Mouse (Mus musculus) WW6 (cell line): Measurements from ENCODE around the gene Mrpl24.

Experiments
- DNase-seq: peaks from one replicate; pipeline ENCODE4 v3.0.0-alpha.2; 2013; ENCODE audit warnings: low read depth, low spot score

The Mrpl24 gene

DNA sequence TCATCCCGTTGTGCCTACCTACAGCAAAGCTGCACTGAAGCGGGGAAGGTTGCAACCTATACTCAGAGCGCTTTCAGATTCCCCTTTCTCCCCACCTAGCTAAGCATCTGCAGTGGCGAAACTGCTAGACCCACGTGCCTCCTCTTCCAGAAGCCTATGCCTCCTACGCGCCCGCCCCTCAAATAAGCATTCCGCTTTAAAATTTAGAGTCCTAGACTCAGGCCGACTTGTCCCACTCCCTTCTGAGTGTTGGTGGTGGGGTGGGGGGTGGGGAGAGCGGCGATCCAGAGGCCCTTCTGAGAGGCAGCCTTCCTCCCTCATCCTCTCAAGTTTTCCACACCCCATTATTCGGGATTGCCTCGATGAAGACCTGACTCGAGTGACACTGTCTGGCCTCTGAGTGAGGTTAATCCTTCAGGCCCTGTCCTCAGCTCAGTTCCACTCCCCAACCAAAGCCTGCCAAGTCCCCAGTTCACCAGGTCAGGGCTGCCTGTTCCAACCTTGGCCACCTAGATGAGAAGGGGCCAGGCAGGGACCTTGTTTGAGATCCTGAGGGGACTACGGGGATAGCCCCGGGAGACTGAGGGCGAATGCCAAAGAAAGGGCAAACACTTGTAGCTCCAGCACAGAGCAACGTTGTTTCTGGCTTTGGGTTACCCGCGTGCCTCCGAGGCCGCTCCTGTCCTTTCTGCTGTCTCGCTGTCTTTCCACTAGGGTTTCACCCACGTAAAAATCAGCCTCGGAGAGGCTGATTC lies 27.9 kb downstream of the Mrpl24 start:
- no peak for DNase-seq

DNA sequence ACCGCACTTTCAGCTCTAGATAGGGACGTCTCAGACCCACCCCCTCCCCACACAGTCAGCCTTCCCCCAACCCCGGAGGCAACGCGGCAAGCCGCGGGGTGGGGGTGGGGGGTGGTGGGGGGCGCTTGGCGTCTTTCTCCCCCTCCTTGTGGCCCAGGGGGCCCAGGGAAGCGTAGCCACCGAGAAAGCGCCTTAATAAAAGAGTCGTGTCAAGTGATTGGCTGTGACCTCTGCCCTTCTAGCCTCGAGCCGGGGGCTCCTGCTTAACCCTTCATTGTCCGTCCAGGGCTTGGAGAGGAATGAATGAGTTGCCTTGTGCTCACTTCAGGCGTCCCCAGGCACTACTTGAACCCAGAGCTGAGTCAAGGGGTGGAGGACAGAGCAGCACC lies 28.5 kb downstream of the Mrpl24 start:
- no peak for DNase-seq

DNA sequence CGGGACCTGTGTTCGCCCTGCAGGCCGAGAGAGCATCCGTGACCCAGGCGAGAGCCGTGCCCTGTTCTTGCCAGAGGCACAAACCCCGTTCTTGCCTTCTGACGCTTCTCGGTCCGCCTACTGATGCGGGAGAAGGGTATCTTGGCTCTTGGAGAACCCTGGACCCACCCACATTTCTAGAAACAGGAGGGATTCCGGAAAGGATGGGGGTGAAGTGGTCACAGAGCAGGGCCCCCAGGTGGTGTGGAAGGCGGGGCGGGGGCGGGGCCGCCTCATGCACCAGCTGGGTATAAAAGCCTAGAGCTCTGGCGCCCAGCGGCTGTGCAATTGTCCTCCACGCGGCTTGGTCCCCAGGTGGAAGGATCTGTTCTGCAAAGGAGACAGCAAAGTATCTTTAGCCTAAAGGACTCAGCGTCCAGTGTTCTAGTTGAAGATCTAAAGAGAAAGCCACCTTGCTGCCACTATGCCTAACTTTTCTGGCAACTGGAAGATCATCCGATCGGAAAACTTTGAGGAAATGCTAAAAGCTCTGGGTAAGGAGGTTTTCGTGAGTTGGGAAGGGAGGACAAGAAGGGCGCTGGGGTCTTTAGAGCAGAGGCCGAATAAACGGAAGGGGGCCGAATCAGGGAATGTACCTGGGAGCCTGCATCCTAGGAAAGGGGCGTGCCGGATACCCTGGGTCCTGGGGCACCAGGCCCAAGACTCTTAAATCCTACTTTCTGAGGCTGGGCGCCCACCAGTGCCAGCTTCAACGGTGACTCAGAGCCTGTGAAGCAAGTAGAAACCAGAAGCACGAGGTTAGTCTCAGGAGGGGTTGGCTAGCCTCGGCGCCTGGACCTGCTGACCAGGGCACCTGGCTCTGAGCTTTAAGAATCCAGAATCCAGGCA lies 29.3 kb downstream of the Mrpl24 start, which contains the start of gene Crabp2:
Gene Crabp2, plus strand, starts transcription at position 289 of the 888 bp plus-strand sequence.
- no peak for DNase-seq

DNA sequence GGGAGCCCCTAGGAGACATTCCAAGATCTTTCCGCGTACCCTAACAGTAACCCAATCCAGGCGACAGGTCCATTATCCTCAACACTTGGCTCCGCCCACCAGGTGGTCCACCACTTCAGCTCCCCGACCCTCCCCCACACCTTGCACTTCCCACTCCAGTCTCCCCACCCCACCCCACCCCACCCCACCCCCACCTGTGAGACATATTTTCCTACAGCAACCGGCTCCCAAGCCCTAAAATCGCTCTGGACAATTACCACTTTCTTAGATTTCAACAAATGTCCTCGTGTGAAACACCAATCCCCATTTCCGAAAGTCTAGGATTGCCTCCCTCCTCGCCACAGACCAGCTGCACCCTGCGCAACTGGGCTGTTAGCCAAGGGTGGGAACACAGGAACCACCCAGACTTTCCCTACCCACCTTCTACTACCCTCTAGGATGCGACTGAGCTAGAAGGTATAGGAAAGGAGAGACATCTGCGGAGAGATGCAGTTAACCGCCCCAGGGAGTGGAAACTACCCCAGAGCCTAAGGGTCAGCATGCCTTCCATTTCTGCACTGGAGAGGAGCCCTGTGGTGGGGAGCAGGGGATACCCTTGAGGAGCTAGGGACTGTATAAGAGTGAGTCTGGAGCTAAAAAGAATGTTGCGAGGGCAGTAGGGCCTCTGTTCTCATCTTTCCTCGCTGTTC lies 30.1 kb downstream of the Mrpl24 start:
- no peak for DNase-seq

DNA sequence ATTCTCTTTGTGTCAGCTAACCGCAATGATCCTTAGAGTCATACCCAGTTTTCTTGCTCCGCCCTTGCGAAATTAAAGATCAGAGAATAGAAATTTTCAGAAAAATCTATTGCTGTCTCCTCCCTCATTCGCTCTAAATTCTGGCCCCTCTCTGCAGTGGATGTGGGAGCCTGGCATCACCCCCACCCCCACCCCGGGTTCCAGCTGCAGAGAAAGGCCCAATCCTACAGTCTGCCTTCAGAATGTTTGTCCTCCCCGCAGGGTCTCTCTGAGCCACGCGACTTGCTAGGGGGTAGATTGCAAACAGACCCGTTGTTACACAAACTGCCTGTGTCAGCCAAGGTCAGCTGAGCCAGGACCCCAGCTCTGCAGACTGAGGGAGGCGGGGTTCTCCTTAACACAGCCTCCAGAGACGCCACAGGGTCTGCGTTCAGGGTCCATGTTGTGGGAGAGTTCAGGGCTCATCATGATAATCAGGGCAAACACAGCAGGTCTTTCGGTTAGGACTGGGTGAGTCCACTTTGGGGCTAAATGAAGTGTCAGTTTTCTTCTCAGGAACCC lies 30.7 kb downstream of the Mrpl24 start:
- DNase-seq, result no peak

DNA sequence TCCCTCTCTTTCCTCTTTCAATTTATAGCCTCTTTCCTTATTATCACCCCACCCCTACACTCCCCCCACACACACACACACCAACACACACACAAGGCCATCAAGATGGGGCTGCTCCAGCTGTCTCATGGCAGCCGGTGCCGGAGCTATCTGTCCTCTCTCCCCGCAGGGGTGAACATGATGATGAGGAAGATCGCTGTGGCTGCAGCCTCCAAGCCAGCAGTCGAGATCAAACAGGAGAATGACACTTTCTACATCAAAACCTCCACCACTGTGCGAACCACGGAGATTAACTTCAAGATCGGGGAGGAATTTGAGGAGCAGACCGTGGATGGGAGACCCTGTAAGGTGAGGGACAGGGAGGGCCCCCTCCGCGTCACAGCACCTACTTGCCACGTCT lies 32.6 kb downstream of the Mrpl24 start:
- no peak for DNase-seq

DNA sequence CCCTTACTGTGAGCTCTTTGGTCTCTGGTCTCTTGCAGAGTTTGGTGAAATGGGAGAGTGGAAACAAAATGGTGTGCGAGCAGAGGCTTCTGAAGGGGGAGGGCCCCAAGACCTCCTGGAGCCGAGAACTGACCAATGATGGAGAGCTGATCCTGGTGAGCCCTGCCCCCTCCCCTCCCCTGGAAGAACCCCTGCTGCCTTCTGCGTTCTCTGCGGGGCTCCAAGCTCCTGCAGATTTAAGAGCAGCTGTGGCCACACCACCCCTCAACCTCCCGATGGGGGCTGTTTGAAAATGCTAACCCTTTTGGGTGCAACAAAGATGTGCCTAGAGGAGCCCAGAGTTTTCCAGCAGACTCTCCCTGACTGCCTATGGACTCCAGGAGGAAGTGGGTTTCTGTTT lies 33.1 kb downstream of the Mrpl24 start:
- no peak for DNase-seq

DNA sequence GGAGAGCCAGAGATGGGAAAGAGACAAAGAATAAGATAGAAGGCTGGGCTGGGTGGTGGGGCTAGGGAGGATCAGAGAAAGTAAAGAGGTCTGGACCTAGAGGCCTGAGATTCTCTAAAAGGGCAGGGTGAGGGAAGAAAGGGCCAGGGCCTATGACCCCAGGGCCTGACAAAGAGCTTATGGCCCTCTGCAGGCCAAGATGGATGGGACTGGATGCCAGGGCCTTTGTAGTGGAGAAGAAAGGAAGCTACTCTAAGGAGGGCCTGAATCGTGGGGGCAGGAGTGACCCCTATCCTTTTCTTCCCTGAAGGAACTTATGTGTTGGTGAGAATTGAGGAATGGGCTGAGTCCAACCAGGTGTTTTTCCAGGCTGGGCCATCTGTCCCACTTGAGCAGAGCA lies 38.8 kb downstream of the Mrpl24 start:
- no peak for DNase-seq

DNA sequence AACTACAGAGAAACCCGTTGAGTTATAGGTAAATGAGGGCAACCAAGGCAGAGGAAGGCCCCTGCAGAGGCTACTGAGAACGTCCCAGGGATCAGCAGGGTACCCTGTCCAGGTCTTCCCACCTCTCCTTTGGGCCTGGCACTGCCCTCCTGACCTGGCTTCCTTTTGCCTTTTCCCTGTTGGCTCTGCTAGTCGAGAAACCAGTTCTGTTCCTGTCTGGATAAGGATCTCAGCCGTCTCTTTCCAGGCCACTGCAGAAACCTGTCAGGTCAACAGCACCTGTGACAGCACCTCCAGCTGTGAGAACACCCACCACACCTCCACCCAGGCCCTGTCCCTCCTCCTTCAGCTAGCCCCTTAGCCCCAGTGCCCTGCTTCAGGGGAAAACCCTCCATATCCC lies 39.2 kb downstream of the Mrpl24 start:
- no peak for DNase-seq

DNA sequence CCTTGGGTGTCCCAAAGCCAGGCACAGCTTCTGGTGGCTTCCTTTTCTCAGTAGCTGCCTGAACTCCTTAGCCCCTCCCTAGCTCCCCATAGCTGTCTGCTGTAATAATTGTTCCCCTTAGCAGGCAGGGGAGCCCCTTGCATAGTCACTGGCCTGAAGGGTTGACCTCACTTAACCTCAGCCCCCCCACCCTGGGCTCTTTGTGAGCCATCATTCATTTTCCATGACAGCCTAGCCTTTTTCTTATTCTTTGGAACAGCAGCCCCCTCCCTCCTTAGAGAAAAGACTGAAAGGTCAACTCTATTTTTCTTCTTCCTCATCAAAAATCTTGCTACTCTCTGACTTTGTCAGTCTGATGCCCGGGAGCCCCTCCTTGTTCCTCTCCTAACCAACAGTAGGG lies 39.7 kb downstream of the Mrpl24 start:
- no peak for DNase-seq

DNA sequence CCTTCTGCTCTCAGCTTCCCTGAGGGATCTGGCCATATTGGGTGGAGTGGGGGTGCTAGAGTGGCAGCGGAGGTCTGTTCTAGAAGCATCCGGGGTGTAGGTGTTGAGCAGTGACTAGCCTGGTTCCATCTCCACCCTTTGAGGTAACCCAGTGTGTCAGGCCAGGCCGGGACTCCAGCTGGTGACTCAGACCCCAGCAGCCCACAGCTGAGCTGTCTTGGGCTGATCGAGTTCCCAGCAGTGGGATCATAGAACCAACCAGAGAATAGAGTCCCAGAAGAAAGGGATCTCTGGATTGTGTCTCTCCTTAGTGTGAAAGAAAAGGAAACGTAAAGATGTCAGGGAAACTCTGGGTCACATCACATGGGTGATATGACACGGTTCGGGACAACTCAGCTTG lies 40.1 kb downstream of the Mrpl24 start:
- DNase-seq, result no peak

DNA sequence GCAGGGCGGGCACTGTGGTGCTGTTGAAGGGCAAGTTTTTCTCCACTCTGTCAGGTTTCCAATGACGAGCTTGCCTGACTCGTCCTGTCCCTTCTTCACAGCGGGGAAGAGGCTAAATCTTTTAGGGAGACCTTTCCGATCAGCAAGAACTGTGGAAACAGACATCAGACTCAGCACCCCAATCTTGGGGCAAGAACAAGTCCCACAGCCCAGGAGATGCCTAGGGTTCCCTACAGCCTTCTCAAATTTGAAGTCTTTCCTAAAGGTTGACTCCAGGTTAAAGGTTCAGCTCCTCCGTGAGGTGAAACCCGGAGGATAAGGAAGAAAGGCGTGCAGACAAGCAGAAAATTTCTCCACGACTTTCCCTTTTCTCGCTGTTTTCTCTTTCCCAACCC lies 40.9 kb downstream of the Mrpl24 start:
- no peak for DNase-seq

DNA sequence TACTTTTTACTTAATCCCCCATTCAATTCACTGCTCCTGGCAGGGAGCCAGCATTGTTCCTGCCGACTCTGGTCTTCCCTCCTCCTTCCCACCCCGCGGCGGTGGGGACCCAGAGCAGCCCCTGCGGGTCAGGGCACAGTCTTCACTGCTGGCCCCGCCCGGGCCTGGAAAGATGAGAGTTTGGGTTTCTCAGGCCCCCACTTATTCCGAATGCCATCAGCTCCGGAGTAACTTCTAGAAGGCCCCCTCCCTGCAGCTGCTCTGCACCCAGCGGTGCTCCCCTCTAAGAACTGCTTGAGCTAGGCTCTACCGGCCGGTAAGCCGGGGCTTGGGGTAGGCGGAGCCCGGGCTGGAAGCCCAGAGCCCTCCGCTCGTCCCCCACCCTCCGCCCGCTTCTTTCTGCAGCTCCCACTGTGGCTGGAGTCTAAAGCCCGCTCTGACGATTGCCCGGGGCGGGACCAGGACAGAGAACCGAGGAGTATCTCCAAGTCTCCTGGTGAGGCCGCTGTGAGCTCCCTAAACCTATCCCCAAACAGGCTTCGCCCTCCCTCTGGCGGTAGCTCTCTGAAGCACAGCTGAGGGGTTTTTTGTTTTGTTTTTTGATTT lies 41.4 kb downstream of the Mrpl24 start:
- DNase-seq, result peak; percentile 90

DNA sequence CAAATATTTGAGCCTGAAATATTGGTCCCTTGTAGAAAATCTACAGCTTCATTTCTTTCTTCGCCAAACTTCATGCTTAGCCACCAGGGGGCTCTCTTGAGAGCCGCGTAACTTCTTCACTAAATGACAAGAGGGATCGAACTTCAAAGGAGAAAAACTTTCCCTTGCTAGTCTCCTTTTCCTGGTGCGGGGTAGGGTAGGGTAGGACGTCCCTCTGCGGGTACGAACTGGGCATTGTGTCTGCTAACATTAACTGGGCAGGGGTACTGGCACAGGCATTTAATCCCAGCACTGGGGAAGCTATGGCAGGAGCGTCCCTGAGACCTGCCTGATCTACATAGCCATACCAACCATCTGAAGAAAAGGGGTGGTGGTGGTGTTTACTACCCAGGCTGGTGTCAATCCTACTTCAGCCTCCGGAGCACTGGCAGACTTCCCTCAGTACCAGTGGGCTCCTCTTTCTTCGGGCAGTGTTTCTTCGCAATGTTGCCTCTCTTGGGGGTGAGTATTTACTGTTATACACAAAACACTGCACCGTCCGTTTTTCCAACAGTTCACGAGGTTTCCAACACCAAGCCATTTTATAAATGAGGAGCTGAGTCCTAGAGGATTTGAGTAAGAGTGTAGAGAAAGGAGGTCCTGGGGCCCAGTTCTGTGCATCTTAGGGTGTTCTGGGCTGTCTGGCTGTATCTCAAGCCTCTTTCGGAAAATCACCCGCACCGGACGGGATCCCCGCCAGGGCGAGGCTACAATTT lies 51.1 kb downstream of the Mrpl24 start:
- no peak for DNase-seq

DNA sequence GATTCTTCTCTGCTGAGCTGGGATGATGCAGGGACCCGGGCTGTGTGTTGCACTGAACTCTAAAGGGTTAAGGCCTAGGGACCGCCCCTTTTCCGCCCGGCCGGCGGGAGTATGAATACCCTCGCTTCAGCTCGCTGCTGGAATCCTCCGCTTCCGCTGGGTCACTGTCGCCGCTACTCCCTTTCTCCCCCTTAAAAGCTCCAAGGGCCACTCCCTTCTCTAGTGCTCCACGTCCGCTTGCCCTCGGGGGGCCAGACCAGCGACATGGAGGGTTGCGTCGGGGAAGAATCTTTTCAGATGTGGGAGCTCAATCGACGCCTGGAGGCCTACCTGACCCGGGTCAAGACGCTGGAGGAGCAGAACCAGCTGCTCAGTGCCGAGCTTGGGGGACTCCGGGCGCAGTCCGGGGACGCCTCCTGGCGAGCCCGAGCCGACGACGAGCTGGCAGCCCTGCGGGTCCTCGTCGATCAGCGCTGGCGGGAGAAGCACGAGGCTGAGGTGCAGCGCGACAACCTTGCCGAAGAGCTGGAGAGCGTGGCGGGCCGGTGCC lies 51.7 kb downstream of the Mrpl24 start, which contains the start of gene Nes:
Gene Nes, plus strand, starts transcription at position 140 of the 550 bp plus-strand sequence.
- DNase-seq, result peak; percentile 68

DNA sequence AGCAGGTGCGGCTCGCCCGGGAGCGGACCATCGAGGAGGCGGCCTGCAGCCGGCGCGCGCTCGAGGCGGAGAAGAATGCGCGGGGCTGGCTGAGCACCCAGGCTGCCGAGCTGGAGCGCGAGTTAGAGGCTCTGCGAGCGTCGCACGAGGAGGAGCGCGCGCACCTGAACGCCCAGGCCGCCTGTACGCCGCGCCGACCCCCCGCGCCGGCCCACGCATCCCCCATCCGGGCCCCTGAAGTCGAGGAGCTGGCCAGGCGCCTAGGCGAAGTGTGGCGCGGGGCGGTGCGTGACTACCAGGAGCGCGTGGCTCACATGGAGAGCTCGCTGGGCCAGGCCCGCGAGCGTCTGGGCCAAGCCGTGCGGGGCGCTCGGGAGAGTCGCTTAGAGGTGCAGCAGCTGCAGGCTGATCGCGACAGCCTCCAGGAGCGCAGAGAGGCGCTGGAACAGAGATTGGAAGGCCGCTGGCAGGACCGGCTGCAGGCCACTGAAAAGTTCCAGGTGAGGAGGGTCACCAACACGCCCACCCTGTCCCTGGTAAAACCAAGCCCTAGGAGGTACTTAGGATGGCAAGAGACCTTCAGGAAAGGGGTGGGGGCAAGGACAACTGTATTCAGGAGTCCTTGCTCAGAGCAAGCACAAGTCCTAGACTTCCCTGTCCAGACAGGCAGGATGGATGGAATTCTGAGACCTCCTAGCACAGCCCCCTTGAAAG lies 52.3 kb downstream of the Mrpl24 start:
- DNase-seq, result no peak

DNA sequence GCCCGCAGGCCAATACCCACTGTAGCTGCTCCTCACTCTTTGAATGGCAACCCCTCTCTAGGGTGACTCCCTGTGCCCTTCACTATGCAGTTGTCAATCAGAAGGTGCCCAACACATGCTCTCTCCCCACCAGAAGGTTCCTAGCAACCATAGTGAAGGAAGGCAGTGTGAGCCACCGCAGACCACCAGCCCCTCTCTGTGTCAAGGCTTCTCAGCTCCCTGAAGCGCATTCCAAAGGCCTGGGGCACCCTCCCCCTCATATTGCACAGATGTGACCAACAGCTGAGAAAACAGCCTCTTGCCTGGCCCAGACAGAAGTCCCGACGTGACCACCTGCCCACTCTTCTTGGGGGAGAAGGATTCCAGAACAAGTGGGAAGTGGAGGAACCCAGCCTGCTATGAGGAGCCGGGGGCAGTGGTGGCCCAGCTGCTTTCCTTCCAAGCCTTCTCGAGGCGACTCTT lies 52.9 kb downstream of the Mrpl24 start:
- no peak for DNase-seq

DNA sequence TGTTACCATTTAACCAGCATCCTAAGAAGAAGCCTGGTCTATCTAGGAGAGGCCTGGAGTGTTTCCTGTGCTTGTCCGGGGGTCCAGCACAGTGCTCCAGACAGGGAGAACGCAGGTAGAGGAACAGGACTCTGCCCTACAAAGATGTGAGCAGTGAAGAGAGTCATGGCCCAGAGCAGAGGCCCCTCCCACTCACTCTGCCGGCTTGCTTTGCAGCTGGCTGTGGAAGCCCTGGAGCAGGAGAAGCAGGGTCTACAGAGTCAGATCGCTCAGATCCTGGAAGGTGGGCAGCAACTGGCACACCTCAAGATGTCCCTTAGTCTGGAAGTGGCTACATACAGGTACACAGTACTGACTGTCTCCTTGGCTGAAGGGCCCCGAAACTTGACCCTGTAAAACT lies 53.5 kb downstream of the Mrpl24 start:
- DNase-seq, result no peak
